Mouse (Mus musculus): Measurements from ENCODE around the gene Hps5.
"Not testable (repeated sequence)": the region's sequence is repeated elsewhere in the genome, so short reads cannot be mapped to it uniquely, and the experiment has no call there.

Hps5 gene

GRCm38 (mm10) chr7:46827803-46828184 lies 31.9 kb upstream of the Hps5 start:
- DNase-seq (ENCODE audit: low spot score in 2 of 2) = no peak

GRCm38 (mm10) chr7:46827046-46827802 lies 31.4 kb upstream of the Hps5 start:
- DNase-seq (ENCODE audit: low spot score in 2 of 2) = no peak

DNA sequence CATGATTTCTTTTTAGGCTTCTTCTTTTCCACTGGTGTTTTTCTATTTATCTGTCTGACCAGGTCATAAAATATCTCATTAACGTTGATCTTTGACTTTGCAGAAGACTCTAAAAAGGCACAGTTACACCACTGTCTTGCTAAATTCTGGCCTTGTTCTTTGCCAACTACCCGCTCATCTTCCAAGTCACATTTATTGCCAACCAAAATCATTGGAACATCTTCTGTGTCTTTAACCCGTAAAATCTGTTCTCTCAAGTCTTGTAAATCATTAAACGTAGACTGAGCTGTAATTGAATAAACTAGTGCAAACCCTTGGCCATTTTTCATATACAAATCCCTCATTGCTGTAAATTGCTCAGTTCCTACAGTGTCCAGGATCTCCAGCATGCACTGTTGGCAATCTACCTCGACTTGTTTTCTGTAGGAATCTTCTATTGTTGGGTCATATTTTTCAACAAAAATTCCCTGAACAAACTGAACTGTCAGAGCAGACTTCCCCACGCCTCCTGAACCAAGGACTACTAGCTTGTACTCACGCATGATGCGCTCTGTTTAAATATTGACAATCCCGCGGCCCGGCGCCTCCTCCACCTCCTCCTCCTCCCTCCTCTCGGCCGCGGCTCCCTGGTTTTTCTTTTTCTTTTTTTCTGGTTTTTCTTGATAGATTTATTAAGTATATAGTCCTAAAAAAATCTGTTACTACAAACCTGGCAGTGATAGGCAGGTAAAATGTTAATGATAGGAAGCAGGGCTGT lies 25.2 kb upstream of the Hps5 start:
- not testable (repeated sequence) for DNase-seq (ENCODE audit: low spot score in 2 of 2)

GRCm38 (mm10) chr7:46814012-46814411 lies 18.1 kb upstream of the Hps5 start:
- no peak for DNase-seq (ENCODE audit: low spot score in 2 of 2)

GRCm38 (mm10) chr7:46810325-46810724 lies 14.5 kb upstream of the Hps5 start:
- DNase-seq (ENCODE audit: low spot score in 2 of 2) = no peak

DNA sequence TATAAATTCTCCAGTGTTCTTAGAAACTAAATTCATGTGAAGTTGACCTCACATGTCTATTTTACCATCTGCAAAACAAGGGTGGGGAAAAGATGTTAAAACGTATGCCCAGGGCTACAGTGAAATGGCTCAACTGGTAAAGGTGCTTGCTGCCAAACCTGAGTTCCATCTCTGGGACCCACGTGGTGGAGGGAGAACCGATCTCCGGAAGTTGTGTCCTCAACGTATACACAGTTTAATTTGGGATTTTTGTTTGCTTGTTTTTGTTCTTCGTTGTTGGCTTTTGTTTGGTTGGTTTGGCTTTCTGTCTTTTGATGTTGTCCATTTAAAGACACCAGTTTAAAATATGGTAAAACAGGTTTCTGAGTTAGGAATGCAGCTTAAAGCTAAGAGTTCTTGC lies 915 bp upstream of the Hps5 start:
- DNase-seq (ENCODE audit: low spot score in 2 of 2) = no peak

GRCm38 (mm10) chr7:46796206-46796679 lies 379 bp upstream of the Hps5 start:
- no peak for DNase-seq (ENCODE audit: low spot score in 2 of 2)

DNA sequence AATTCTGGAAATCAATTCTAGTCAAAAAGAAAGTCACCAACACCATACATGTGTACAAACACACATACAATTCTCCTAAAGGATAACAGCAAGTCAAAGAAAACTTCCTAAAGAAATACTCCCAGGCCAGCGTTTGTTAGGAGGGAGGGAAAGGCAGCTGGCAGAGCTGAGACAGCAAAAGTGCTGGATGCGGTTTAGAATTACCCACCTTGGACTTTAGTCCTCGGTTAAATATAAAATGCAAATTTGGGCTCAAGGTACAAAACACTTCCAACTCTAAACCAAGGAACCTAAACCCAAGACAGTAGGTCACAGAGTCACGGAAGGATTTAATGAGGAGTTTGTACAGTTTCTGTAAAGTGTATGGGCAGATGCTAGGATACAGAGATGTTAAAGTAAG lies 2.0 kb downstream of the Hps5 start:
- no peak for DNase-seq (ENCODE audit: low spot score in 2 of 2)

DNA sequence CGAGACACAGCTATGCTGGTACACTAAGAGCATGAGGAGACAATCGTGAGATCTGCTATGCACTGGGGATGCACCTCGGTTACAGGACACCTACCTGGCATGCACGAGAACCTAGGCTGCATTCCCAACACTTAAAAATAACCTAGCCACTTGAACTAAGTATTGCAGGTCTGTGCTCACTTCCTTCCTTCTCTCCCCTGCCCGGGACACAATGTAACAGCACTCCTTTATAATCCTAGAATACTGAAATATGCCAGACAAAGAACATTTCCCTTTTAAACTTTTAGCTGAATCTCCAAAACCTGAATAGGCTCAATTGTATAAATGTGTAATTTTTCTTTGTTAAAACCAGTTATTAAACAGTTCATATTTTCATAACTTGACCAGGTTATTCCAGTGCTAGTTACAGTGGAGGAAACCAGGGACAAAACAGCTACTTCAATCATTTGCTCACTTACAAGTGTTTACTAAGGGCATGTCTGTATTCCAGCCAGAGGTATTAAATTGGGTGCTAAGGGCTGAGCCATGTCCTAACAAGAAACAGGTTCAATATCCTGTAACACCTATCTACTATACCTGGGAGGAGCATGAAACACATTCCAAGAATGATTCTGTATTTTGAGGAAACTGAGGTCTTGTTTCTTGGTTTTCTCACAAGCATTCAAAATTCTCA lies 6.6 kb downstream of the Hps5 start:
- DNase-seq (ENCODE audit: low spot score in 2 of 2) = no peak

- DNase-seq (ENCODE audit: low spot score in 2 of 2) = peak in 1 of 2 experiments; percentile 57
These were observed 25.2 kb downstream of the Hps5 start for GRCm38 (mm10) chr7:46770706-46771105.

DNA sequence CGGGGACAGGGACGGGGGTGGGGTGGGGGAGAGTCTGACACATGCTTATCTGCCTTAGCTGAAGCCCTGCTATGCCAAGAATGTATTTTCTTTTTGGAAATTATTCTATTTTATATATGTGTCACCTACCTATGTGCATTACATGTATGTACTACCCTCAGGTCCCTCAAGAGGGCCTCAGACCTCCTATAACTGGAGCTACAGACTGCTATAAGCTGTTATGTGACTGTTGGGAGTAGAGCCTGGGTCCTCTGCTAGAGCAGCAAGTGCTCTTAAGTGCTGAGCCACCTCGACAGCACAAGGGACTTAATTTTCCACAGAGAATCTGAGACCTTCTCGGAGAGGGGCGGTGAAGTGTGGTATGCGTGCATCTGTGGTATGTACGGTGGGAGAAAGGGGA lies 27.4 kb downstream of the Hps5 start:
- no peak for DNase-seq (ENCODE audit: low spot score in 2 of 2)

- no peak for DNase-seq (ENCODE audit: low spot score in 2 of 2)
These were observed 28.5 kb downstream of the Hps5 start for GRCm38 (mm10) chr7:46767371-46767770.

GRCm38 (mm10) chr7:46764672-46765071 lies 31.2 kb downstream of the Hps5 start:
- no peak for DNase-seq (ENCODE audit: low spot score in 2 of 2)

GRCm38 (mm10) chr7:46762601-46763000 lies 33.3 kb downstream of the Hps5 start:
- DNase-seq (ENCODE audit: low spot score in 2 of 2) = no peak

- DNase-seq (ENCODE audit: low spot score in 2 of 2) = no peak
These were observed 34.6 kb downstream of the Hps5 start for GRCm38 (mm10) chr7:46761049-46761795.

GRCm38 (mm10) chr7:46751490-46751889 lies 44.4 kb downstream of the Hps5 start, which contains the start of gene Saa2:
Gene Saa2 (plus strand): TSS chr7:46751790.
- DNase-seq (ENCODE audit: low spot score in 2 of 2) = no peak

DNA sequence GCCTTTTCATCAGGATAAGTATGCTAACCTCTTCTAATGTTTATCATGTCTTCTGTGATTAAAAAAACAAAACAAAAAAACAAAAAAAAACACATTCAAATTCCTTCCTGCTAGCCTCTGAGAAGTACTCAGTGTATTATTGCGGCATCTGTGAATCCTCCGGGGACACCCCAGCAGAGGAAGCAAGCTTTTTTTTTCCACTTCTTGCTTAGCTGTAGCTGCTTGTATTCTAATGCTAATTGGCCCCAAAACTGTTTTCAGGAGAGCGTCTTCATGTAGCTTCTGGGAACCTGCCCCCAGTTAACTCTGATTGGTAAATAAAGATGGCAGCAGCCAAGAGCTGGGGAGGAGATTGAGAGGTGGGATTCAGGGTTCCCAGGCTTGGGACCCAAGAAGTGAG lies 47.4 kb downstream of the Hps5 start:
- no peak for DNase-seq (ENCODE audit: low spot score in 2 of 2)

DNA sequence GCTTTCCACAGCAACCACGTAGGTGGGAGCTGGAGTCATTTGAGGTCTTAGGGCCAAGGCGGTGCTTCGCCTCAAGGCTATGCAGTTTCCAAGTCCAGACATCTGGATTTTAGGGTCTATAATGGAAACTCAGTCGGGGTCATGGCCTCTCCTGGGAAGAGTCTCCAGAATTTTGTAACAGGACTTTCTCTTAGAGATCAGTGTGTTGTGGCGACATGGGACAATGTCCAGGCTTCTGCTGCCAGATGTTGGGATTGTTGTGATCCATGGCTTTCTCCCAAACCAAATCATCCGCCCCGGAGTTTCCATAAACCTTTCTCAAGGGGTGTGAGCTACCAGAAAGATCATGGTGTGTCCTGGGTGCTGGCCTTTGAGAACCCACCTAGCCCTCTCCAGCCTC lies 49.5 kb downstream of the Hps5 start:
- no peak for DNase-seq (ENCODE audit: low spot score in 2 of 2)

DNA sequence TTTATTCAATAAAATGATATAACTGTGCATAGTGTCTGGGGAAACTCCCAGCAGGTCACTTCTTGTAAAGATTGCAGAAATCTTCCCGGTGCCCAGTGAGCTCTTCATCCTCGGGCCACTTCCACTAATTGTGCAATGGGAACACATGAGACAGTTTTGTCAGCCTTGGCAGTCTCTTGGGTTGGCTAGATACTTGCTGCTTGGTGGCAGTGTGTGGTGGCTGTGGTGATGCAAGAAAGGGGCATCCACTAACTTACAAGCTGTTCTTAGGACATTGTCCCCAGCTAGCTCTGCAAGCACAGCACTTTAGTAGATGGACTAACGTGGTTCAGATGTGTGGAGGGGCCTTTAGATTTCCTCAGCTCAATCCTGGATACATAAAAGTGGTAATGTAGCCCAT lies 50.0 kb downstream of the Hps5 start:
- DNase-seq (ENCODE audit: low spot score in 2 of 2) = no peak

DNA sequence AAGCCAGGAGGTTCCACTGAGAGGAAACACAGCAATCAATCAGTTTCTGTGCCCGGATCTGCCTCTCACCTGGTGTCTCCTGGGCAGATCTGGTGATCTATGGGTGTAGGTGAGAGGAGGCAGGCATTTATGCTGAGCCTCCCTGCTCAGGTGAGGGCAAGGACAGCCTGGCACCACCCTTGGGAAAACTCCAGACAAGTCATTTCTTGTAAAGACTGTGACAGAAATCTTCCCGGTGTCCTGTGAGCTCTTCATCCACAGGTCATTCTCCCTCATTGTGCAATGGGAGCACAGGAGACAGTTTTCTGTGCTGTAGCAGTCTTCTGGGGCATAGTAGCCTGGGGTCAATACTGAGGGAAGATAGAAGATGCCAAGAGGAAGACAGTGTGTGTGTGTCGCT lies 53.0 kb downstream of the Hps5 start, which contains the start of gene Saa1:
Saa1 (minus strand) TSS at position 101 of the 400 bp plus-strand sequence.
- DNase-seq (ENCODE audit: low spot score in 2 of 2) = not testable (repeated sequence)

- not testable (repeated sequence) for DNase-seq (ENCODE audit: low spot score in 2 of 2)
These were observed 55.8 kb downstream of the Hps5 start for GRCm38 (mm10) chr7:46740041-46740440.
